Mouse (Mus musculus): ENCODE results near the gene Ubac1. TPM values are rescaled to one million over a fixed set of nuclear protein-coding genes. Genes with fewer than 3 reads are reported as not detected.

Gene Ubac1
- polyA plus RNA-seq, 1 experiment from 2014 or later = 82.3 TPM

GRCm38 (mm10) chr2:25983159-25983907 lies 38.2 kb downstream of the Ubac1 start, which contains the start of gene Camsap1:
Gene Camsap1 (minus strand): TSS chr2:25983282.
- under 1% methylated on average over 45 of the region's 64 CpGs for WGBS
- peak within 1 kb of the TSS; percentile 91 for H3K4me3 ChIP-seq (replicated peaks; ENCODE audit: low read depth, low read length)
- peak within 1 kb of the TSS; percentile 80 for H3K27ac ChIP-seq
- ATAC-seq (replicated peaks; ENCODE audit: low FRiP score, low read depth) (peak; percentile 99), DNase-seq (ENCODE audit: low spot score) (peak; percentile 100)
- peaks cover 21% of the 10 kb centered on the region for H3K4me1 ChIP-seq (replicated peaks; ENCODE audit: insufficient read depth, low read length)
- peak within 1 kb of the TSS; percentile 95 for H3K9ac ChIP-seq (ENCODE audit: low read depth, low read length)
- H3K36me3 ChIP-seq (ENCODE audit: insufficient read depth, low read length) = no peaks in the 10 kb centered on the region
- H3K4me2 ChIP-seq (ENCODE audit: low read length) = peak within 1 kb of the TSS; percentile 92
- TF ChIP-seq CTCF (IDR thresholded peaks at IDR 0.05; ENCODE audit: low read depth) = no peak
- no peaks in the 10 kb centered on the region for H3K9me3 ChIP-seq (replicated peaks; ENCODE audit: low read length)
- no peaks in the 10 kb centered on the region for H3K27me3 ChIP-seq (ENCODE audit: insufficient read depth, low read length)

GRCm38 (mm10) chr2:25982426-25983091 lies 39.0 kb downstream of the Ubac1 start:
- H3K27ac ChIP-seq = peak overlapping the region; percentile 80
- TF ChIP-seq CTCF (IDR thresholded peaks at IDR 0.05; ENCODE audit: low read depth) = no peak
- H3K4me2 ChIP-seq (ENCODE audit: low read length) = peak overlapping the region; percentile 92
- WGBS = under 1% methylated on average over 74 of the region's 76 CpGs
- ATAC-seq (replicated peaks; ENCODE audit: low FRiP score, low read depth) = peak; percentile 5
- peak overlapping the region; percentile 91 for H3K4me3 ChIP-seq (replicated peaks; ENCODE audit: low read depth, low read length)
- H3K9me3 ChIP-seq (replicated peaks; ENCODE audit: low read length) = no peaks in the 10 kb centered on the region
- no peaks in the 10 kb centered on the region for H3K36me3 ChIP-seq (ENCODE audit: insufficient read depth, low read length)
- DNase-seq (ENCODE audit: low spot score) = peak; percentile 28
- H3K27me3 ChIP-seq (ENCODE audit: insufficient read depth, low read length) = no peaks in the 10 kb centered on the region
- peaks cover 27% of the 10 kb centered on the region for H3K4me1 ChIP-seq (replicated peaks; ENCODE audit: insufficient read depth, low read length)
- peak overlapping the region; percentile 95 for H3K9ac ChIP-seq (ENCODE audit: low read depth, low read length)

- no peak for TF ChIP-seq CTCF (IDR thresholded peaks at IDR 0.05; ENCODE audit: low read depth)
- ATAC-seq (replicated peaks; ENCODE audit: low FRiP score, low read depth) (no peak), DNase-seq (ENCODE audit: low spot score) (peak; percentile 20)
- Histone ChIP-seq H3K4me1 (replicated peaks; ENCODE audit: insufficient read depth, low read length) (peaks cover 27% of the 10 kb centered on the region), H3K9ac (ENCODE audit: low read depth, low read length) (peak overlapping the region; percentile 95), H3K4me3 (replicated peaks; ENCODE audit: low read depth, low read length) (peak overlapping the region; percentile 91), H3K27ac (no peak overlapping the region), H3K9me3 (replicated peaks; ENCODE audit: low read length) (no peaks in the 10 kb centered on the region), H3K36me3 (ENCODE audit: insufficient read depth, low read length) (no peaks in the 10 kb centered on the region), H3K4me2 (ENCODE audit: low read length) (peak overlapping the region; percentile 92), H3K27me3 (ENCODE audit: insufficient read depth, low read length) (no peaks in the 10 kb centered on the region)
- 2% methylated on average over 16 of the region's 16 CpGs for WGBS
These were observed 39.5 kb downstream of the Ubac1 start for GRCm38 (mm10) chr2:25982052-25982425.

- H3K4me3 ChIP-seq (replicated peaks; ENCODE audit: low read depth, low read length) = no peak overlapping the region
- 0 out of 2 replicates have a peak overlapping the region, but pooled peaks have one; percentile 18 for H3K9ac ChIP-seq (ENCODE audit: low read depth, low read length)
- ATAC-seq (replicated peaks; ENCODE audit: low FRiP score, low read depth) (no peak), DNase-seq (ENCODE audit: low spot score) (no peak)
- H3K9me3 ChIP-seq (replicated peaks; ENCODE audit: low read length) = no peaks in the 10 kb centered on the region
- H3K36me3 ChIP-seq (ENCODE audit: insufficient read depth, low read length) = no peaks in the 10 kb centered on the region
- peaks cover 24% of the 10 kb centered on the region for H3K4me1 ChIP-seq (replicated peaks; ENCODE audit: insufficient read depth, low read length)
- H3K4me2 ChIP-seq (ENCODE audit: low read length) = no peak overlapping the region
- WGBS = 69% methylated on average over 4 of the region's 4 CpGs
- no peak for TF ChIP-seq CTCF (IDR thresholded peaks at IDR 0.05; ENCODE audit: low read depth)
- no peak overlapping the region for H3K27ac ChIP-seq
- H3K27me3 ChIP-seq (ENCODE audit: insufficient read depth, low read length) = no peaks in the 10 kb centered on the region
These were observed 42.5 kb downstream of the Ubac1 start for GRCm38 (mm10) chr2:25978997-25979396.

GRCm38 (mm10) chr2:25977587-25978239 lies 43.8 kb downstream of the Ubac1 start:
- Histone ChIP-seq H3K36me3 (ENCODE audit: insufficient read depth, low read length) (no peaks in the 10 kb centered on the region), H3K4me3 (replicated peaks; ENCODE audit: low read depth, low read length) (no peak overlapping the region), H3K9ac (ENCODE audit: low read depth, low read length) (no peak overlapping the region), H3K27me3 (ENCODE audit: insufficient read depth, low read length) (no peaks in the 10 kb centered on the region), H3K27ac (no peak overlapping the region), H3K4me1 (replicated peaks; ENCODE audit: insufficient read depth, low read length) (peaks cover 24% of the 10 kb centered on the region; the same call in 1 of the 2 replicates), H3K4me2 (ENCODE audit: low read length) (no peak overlapping the region), H3K9me3 (replicated peaks; ENCODE audit: low read length) (no peaks in the 10 kb centered on the region)
- 53% methylated on average over 7 of the region's 7 CpGs for WGBS
- TF ChIP-seq CTCF (IDR thresholded peaks at IDR 0.05; ENCODE audit: low read depth) = no peak
- ATAC-seq (replicated peaks; ENCODE audit: low FRiP score, low read depth) (no peak), DNase-seq (ENCODE audit: low spot score) (no peak)

- Histone ChIP-seq H3K4me2 (ENCODE audit: low read length) (no peak overlapping the region), H3K4me3 (replicated peaks; ENCODE audit: low read depth, low read length) (no peak overlapping the region), H3K27me3 (ENCODE audit: insufficient read depth, low read length) (no peaks in the 10 kb centered on the region), H3K27ac (no peak overlapping the region), H3K4me1 (replicated peaks; ENCODE audit: insufficient read depth, low read length) (peaks cover 17% of the 10 kb centered on the region; the same call in 1 of the 2 replicates), H3K9me3 (replicated peaks; ENCODE audit: low read length) (no peaks in the 10 kb centered on the region), H3K9ac (ENCODE audit: low read depth, low read length) (no peak overlapping the region), H3K36me3 (ENCODE audit: insufficient read depth, low read length) (no peaks in the 10 kb centered on the region)
- DNase-seq (ENCODE audit: low spot score) (no peak), ATAC-seq (replicated peaks; ENCODE audit: low FRiP score, low read depth) (no peak)
- TF ChIP-seq CTCF (IDR thresholded peaks at IDR 0.05; ENCODE audit: low read depth) = no peak
- WGBS = 85% methylated on average over 4 of the region's 4 CpGs
These were observed 46.3 kb downstream of the Ubac1 start for GRCm38 (mm10) chr2:25975141-25975770.

Measured in kidney, postnatal 0 days (tissue).